Mouse (Mus musculus) heart, adult 18-20 months (tissue): ENCODE measurements around the gene Dnajb14. TPM values are rescaled to one million over a fixed set of nuclear protein-coding genes. Genes with fewer than 3 reads are reported as not detected.
"Not testable (repeated sequence)": the region's sequence is repeated elsewhere in the genome, so short reads cannot be mapped to it uniquely, and the experiment has no call there.

Experiments used
- DNase-seq, 2 experiments: peaks; one replicate each; pipeline ENCODE4 v3.0.0; 2021 to 2022; ENCODE audit warnings: mixed read lengths in 1 of 2
- total RNA-seq, 2 experiments: library from RNA; stranded (reverse); gene quantifications; 2 replicates each; pipeline ENCODE4 v1.2.3; 2021

Dnajb14 gene
- total RNA-seq, 2 experiments from 2014 or later, result 11.5 to 12.4 TPM

- DNase-seq, result peak in 1 of 2 experiments; percentile 15
Observed at GRCm38 (mm10) chr3:137917694-137918171, 50.3 kb downstream of the Dnajb14 start.

DNA sequence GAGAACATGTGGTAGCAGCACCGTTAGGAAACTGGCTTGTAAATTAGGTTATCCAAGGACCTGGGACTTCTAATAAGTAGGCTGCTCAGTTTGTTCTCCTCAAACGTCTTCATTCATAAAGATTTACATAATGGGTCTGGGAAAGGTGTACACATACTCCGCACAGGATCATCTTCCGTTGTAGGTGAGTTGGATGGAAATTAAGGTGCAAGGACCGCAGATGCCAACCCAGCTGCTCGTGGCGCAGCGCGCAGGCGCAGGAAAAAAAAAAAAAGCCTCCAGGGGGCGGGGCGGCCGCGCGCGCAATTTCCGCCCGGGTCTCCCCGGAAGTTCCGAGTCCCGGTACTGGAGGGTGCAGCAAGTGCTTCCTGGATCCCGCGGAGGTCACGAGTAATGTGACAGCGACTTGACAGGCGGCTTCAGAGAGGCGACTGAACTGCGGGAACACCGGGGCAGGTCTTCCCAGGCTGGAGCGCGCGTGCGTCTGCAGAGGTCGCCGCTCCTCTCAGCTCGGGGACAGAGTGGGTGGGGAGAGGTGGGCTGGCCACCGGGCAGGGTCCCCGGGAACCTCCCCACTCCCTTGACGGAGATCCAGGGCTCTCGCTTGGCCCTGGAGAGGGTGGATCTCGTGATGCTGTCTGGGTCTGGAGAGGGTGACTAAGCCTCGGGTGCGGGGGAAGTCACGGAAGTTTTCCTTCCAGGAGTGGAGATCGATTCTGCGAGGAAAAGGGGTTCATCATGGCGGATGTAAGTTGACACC, 50.9 kb downstream of the Dnajb14 start, which contains the start of gene Lamtor3:
Lamtor3 (plus strand) TSS at position 335 of the 760 bp plus-strand sequence.
- peak; percentile 88 to 90 for DNase-seq

DNA sequence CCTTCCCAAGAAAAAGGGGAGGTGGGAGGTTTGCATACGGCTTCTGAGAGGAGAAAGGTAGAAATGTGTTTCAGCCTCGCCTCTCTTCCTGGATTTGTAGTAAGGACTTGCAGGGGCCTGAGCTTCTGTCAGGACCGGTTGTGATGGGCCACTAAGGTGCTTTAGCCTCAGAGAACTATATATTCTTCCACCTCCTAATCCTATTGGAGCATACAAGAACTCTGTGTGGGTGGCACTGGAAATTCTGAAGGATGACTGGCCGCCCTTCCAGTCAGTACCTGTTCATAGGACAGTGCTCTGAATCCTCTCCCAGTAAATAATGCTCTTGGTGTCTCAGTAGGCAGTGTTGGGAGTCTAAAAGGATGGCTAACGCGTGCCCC, 51.4 kb downstream of the Dnajb14 start:
- no peak for DNase-seq

GRCm38 (mm10) chr3:137919398-137919797, 51.9 kb downstream of the Dnajb14 start:
- DNase-seq, result no peak

- DNase-seq, result no peak
Observed at GRCm38 (mm10) chr3:137920594-137920993, 53.1 kb downstream of the Dnajb14 start.

DNA sequence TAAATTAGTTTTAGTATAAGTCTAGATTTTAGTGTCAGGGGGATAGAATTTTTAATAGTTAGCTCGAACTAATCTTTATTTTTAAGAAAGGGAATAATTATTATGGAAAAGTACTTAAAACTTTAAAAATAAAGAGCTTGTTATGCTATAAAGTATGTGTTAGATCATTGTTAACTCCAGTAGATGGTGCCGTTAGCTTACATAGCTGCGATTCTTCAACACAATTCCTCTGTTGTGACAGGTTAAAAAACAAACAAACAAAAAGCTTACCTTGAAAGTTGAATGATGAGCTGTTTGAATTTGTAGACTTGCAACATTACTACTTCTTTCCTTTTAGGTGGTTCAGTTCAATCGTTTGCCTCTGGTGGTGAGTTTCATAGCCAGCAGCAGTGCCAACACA, 59.5 kb downstream of the Dnajb14 start:
- DNase-seq, result no peak

DNA sequence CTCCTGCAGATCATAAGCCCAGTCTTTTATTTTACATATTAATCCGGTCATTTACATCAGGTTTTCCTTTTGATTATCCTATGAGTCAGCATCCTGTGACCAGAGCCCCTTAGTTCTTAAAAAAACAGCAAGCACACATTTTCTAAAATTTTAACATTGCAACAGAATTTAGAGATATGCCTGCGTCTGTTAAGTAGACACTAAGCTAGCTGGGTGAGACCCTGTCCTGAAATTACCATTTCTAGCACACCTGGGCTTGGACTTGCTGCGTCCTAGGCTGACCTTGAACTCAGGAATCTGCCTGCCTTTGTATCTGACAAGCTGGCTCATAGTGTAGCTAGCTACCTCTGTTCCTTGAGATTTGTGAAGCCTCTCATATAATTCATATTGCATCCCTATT, 62.5 kb downstream of the Dnajb14 start:
- DNase-seq, result no peak

DNA sequence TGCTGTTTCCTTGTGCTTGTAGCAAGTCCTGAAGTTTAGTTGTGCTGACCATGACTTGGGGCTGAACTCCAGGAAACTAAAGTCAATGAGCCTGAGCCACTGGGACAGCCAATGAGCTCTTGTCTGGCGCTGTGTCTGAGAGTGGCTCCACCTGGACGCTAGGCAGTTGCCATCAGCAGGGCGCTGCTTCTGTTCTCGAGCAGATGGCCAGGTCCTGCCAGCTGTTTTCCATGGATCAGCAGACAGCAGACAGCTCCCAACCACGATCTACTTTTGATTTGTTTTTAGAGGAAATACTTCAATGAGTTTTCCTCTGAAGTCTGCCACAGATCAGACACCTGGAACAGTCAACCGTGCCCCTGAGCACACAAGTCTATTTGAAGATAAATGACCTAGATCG, 65.3 kb downstream of the Dnajb14 start:
- DNase-seq, result no peak

- DNase-seq, result no peak
Observed at GRCm38 (mm10) chr3:137933986-137934385, 66.5 kb downstream of the Dnajb14 start.

- DNase-seq, result no peak
Observed at GRCm38 (mm10) chr3:137935570-137936525, 68.4 kb downstream of the Dnajb14 start.

- DNase-seq, result no peak
Observed at GRCm38 (mm10) chr3:137936541-137936940, 69.1 kb downstream of the Dnajb14 start.

DNA sequence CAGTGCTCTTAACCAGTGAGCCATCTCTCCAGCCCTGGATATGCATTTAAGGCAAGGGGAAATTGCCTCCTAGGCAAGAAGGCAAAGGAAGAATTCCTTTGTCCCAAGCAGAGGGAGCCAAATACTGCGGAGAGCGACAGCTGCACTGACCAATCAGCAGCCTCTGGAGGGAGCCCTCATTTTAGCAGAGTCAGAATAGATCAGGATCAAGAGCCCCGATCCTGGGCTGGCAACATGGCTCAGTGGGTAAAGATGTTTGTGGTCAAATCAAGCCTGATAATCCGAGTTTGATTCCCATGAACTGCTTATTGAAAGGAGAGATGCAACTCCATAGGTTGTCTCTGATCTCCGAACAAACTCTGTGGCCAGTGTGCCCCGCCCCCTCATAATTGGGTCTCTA, 71.1 kb downstream of the Dnajb14 start:
- peak; percentile 60 to 64 for DNase-seq

DNA sequence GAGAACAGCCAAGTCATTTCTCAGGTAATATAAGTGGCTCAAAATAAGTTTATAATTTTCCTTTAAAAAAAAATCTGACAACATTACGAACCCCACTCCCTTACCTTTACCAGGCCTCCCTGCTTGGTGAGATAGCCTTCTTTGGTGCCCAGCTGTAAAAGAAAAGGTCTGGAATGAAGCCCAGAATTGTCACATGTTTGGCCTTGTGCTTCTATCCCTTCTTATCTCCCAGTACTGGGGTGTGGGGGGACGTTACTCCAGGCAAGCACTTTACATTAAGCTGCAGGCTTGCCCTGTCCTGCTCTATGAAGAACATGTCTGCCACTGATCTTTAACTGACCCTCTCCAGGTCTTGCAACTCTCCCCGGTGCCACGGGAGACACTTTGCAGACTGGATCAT, 73.3 kb downstream of the Dnajb14 start:
- DNase-seq, result peak; percentile 77 to 82

DNA sequence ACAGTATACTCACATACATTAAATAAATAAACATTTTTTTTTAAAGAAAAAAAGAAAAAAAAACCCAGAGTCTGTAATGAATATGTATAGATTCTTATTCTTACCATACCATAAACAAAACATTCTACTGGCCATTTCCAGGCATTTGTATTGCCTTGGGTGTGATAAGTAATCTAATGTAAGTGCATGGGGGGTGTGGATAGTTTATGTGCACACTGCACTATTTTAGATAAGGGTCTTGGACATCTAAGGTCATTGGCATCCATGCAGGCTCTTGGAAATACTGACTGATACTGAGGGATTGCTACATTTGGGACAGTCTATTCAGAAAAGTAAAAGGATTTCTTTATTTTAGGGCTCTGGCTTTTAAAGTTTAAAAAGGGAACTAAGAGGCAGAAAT, 74.1 kb downstream of the Dnajb14 start:
- no peak for DNase-seq

DNA sequence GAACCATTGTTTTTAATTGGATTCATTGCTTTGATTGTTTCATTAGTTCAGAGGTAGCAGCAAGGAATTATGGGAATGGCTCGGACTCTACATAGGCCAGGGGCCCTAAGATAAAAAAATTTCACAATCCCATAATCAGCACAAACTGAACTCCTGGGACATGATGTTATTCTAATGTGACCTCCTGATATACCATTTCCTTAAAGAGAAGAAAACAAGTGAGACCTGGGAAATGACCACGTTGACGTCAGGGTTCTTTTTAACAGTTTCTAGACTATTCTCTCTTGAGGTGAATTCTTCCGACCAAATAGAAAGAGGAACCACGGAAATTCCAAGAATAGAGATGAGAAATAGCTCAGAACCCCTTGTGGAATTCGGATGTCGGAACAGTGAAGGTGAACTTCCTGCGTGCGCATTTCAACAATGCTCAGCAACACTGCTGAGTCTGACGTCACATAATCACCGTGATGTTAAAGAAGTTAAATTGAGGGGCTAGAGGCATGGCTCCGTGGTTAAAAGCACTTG, 74.7 kb downstream of the Dnajb14 start:
- DNase-seq, result no peak

- no peak for DNase-seq
Observed at GRCm38 (mm10) chr3:137943737-137944154, 76.3 kb downstream of the Dnajb14 start.

- no peak for DNase-seq
Observed at GRCm38 (mm10) chr3:137946827-137947226, 79.4 kb downstream of the Dnajb14 start.

- DNase-seq, result peak in 1 of 2 experiments; percentile 36
Observed at GRCm38 (mm10) chr3:137947525-137947924, 80.0 kb downstream of the Dnajb14 start.

- DNase-seq, result no peak
Observed at GRCm38 (mm10) chr3:137950191-137950885, 82.9 kb downstream of the Dnajb14 start.

- DNase-seq, result not testable (repeated sequence)
Observed at GRCm38 (mm10) chr3:137951302-137951701, 83.8 kb downstream of the Dnajb14 start.

- no peak for DNase-seq
Observed at GRCm38 (mm10) chr3:137951819-137952218, 84.3 kb downstream of the Dnajb14 start.
